Mouse (Mus musculus) limb, embryonic 12.5 days (tissue): ENCODE data around the gene Rnf185. TPM values are rescaled to one million over a fixed set of nuclear protein-coding genes. Genes with fewer than 3 reads are reported as not detected.

ENCODE experiments used
- ATAC-seq: fragments of 200-750 bp; cut with Nextera tagmentation; 2 replicates; pipeline ENCODE4 v1.8.0; 2017; ENCODE audit warnings: low read depth, moderate TSS enrichment; ENCODE audit not compliant: insufficient number of reproducible peaks, insufficient read depth, low FRiP score, low TSS enrichment
- H3K27ac ChIP-seq: fragments of 300-500 bp; sonication (generic); 2 replicates; pipeline ENCODE4 v1.5.1; 2016; ENCODE audit warnings: mild to moderate bottlenecking, moderate library complexity
- H3K27me3 ChIP-seq: fragments of 300-500 bp; sonication (generic); 2 replicates; pipeline ENCODE4 v1.6.1; 2016; ENCODE audit warnings: mild to moderate bottlenecking, moderate library complexity
- H3K36me3 ChIP-seq: fragments of 300-500 bp; sonication (generic); 2 replicates; pipeline ENCODE4 v1.6.1; 2016; ENCODE audit warnings: mild to moderate bottlenecking, moderate library complexity
- H3K4me1 ChIP-seq: fragments of 300-500 bp; sonication (generic); replicated peaks from 2 replicates; pipeline ENCODE4 v1.6.1; 2016
- H3K4me2 ChIP-seq: fragments of 300-500 bp; sonication (generic); 2 replicates; pipeline ENCODE4 v1.6.1; 2016; ENCODE audit warnings: mild to moderate bottlenecking, moderate library complexity
- H3K4me3 ChIP-seq: fragments of 300-500 bp; sonication (generic); replicated peaks from 2 replicates; pipeline ENCODE4 v1.5.1; 2016; ENCODE audit warnings: mild to moderate bottlenecking
- H3K9ac ChIP-seq: fragments of 300-500 bp; sonication (generic); replicated peaks from 2 replicates; pipeline ENCODE4 v1.6.1; 2016; ENCODE audit warnings: mild to moderate bottlenecking, moderate library complexity
- H3K9me3 ChIP-seq: fragments of 300-500 bp; sonication (generic); 2 replicates; pipeline ENCODE4 v1.6.1; 2016; ENCODE audit warnings: mild to moderate bottlenecking, moderate library complexity
- WGBS: fragments of 180-500 bp; shearing (Covaris S2); methylation state at CpG from one replicate; pipeline ENCODE4 v1.1.7; 2016; 5-methylcytosine and 5-hydroxymethylcytosine counted together
- polyA plus RNA-seq: library from polyadenylated mRNA; unstranded; fragments of >200 nt; fragmentation: Nextera tagmentation; extraction: Ambion mirVana; gene quantifications from 2 replicates; pipeline ENCODE4 v1.2.1, GENCODE M21; 2016

The Rnf185 gene
- polyA plus RNA-seq, 1 experiment from 2014 or later: 35.4 TPM

- Histone ChIP-seq H3K4me2 (no peak overlapping the region), H3K9me3 (no peaks in the 10 kb centered on the region), H3K9ac (no peak overlapping the region), H3K4me1 (peaks cover 18% of the 10 kb centered on the region; the same call in 1 of the 2 replicates), H3K27me3 (no peaks in the 10 kb centered on the region), H3K36me3 (peaks cover 3% of the 10 kb centered on the region; the same call in 1 of the 2 replicates), H3K27ac (no peak overlapping the region), H3K4me3 (no peak overlapping the region)
- 65% methylated on average over 5 of the region's 5 CpGs for WGBS
- no peak for ATAC-seq
Observed at GRCm38 (mm10) chr11:3394520-3394919, 57.6 kb downstream of the Rnf185 start.

GRCm38 (mm10) chr11:3392526-3392925 is 59.6 kb downstream of the Rnf185 start:
- Histone ChIP-seq H3K36me3 (peaks cover 3% of the 10 kb centered on the region; the same call in 1 of the 2 replicates), H3K4me1 (peaks cover 15% of the 10 kb centered on the region; the same call in 1 of the 2 replicates), H3K27ac (0 out of 2 replicates have a peak overlapping the region, but pooled peaks have one; percentile 42), H3K9me3 (no peaks in the 10 kb centered on the region), H3K4me2 (no peak overlapping the region), H3K9ac (no peak overlapping the region), H3K4me3 (no peak overlapping the region), H3K27me3 (no peaks in the 10 kb centered on the region)
- WGBS: 81% methylated on average over 8 of the region's 8 CpGs
- ATAC-seq: no peak

GRCm38 (mm10) chr11:3390789-3391188 is 61.4 kb downstream of the Rnf185 start:
- Histone ChIP-seq H3K27ac (no peak overlapping the region), H3K36me3 (peaks cover 3% of the 10 kb centered on the region; the same call in 1 of the 2 replicates), H3K4me1 (peaks cover 15% of the 10 kb centered on the region; the same call in 1 of the 2 replicates), H3K4me2 (no peak overlapping the region), H3K9me3 (no peaks in the 10 kb centered on the region), H3K27me3 (no peaks in the 10 kb centered on the region), H3K4me3 (no peak overlapping the region), H3K9ac (no peak overlapping the region)
- 83% methylated on average over 5 of the region's 5 CpGs for WGBS
- ATAC-seq: no peak

- Histone ChIP-seq H3K27ac (no peak overlapping the region), H3K9ac (no peak overlapping the region), H3K4me2 (no peak overlapping the region), H3K27me3 (no peaks in the 10 kb centered on the region), H3K9me3 (no peaks in the 10 kb centered on the region), H3K36me3 (peaks cover 3% of the 10 kb centered on the region; the same call in 1 of the 2 replicates), H3K4me1 (peaks cover 15% of the 10 kb centered on the region; the same call in 1 of the 2 replicates), H3K4me3 (no peak overlapping the region)
- 53% methylated on average over 5 of the region's 5 CpGs for WGBS
- no peak for ATAC-seq
Observed at GRCm38 (mm10) chr11:3389996-3390395, 62.2 kb downstream of the Rnf185 start.

- ATAC-seq: no peak
- Histone ChIP-seq H3K36me3 (peaks cover 14% of the 10 kb centered on the region), H3K4me3 (no peak overlapping the region), H3K9ac (no peak overlapping the region), H3K27me3 (no peaks in the 10 kb centered on the region), H3K4me2 (no peak overlapping the region), H3K27ac (no peak overlapping the region), H3K9me3 (0 out of 2 replicates have a peak, but pooled peaks cover 3% of the 10 kb centered on the region), H3K4me1 (peaks cover 2% of the 10 kb centered on the region; the same call in 1 of the 2 replicates)
- WGBS: 83% methylated on average over 6 of the region's 6 CpGs
Observed at GRCm38 (mm10) chr11:3387482-3388196, 64.5 kb downstream of the Rnf185 start.

- H3K9ac ChIP-seq: no peak overlapping the region
- WGBS: 26% methylated on average over 4 of the region's 4 CpGs
- H3K4me3 ChIP-seq: no peak overlapping the region
- no peak for ATAC-seq
- 0 out of 2 replicates have a peak, but pooled peaks cover 3% of the 10 kb centered on the region for H3K9me3 ChIP-seq
- H3K36me3 ChIP-seq: peaks cover 15% of the 10 kb centered on the region
- H3K27ac ChIP-seq: no peak overlapping the region
- H3K27me3 ChIP-seq: no peaks in the 10 kb centered on the region
- H3K4me2 ChIP-seq: no peak overlapping the region
- H3K4me1 ChIP-seq: no peaks in the 10 kb centered on the region
Observed at GRCm38 (mm10) chr11:3386941-3387368, 65.2 kb downstream of the Rnf185 start.

- no peak overlapping the region for H3K9ac ChIP-seq
- WGBS: 84% methylated on average over 5 of the region's 5 CpGs
Observed at GRCm38 (mm10) chr11:3382602-3383594, 69.3 kb downstream of the Rnf185 start.

GRCm38 (mm10) chr11:3381148-3381814 is 70.9 kb downstream of the Rnf185 start:
- no peaks in the 10 kb centered on the region for H3K27me3 ChIP-seq
- 0 out of 2 replicates have a peak, but pooled peaks cover 3% of the 10 kb centered on the region for H3K9me3 ChIP-seq
- H3K27ac ChIP-seq: no peak overlapping the region
- H3K36me3 ChIP-seq: peaks cover 19% of the 10 kb centered on the region
- H3K4me1 ChIP-seq: no peaks in the 10 kb centered on the region
- no peak for ATAC-seq
- H3K4me3 ChIP-seq: no peak overlapping the region
- H3K9ac ChIP-seq: no peak overlapping the region
- no peak overlapping the region for H3K4me2 ChIP-seq
- WGBS: 92% methylated on average over 6 of the region's 6 CpGs

More at GRCm38 (mm10) chr11:3382602-3383594, 69.3 kb downstream of the Rnf185 start:
- no peaks in the 10 kb centered on the region for H3K27me3 ChIP-seq
- H3K4me2 ChIP-seq: no peak overlapping the region
- H3K36me3 ChIP-seq: peaks cover 19% of the 10 kb centered on the region
- no peak overlapping the region for H3K27ac ChIP-seq
- 0 out of 2 replicates have a peak, but pooled peaks cover 3% of the 10 kb centered on the region for H3K9me3 ChIP-seq
- H3K4me1 ChIP-seq: no peaks in the 10 kb centered on the region
- no peak overlapping the region for H3K4me3 ChIP-seq
- ATAC-seq: no peak

- Histone ChIP-seq H3K27ac (no peak overlapping the region), H3K36me3 (peaks cover 19% of the 10 kb centered on the region), H3K9ac (no peak overlapping the region), H3K4me1 (peaks cover 10% of the 10 kb centered on the region), H3K4me3 (no peak overlapping the region), H3K4me2 (no peak overlapping the region), H3K27me3 (no peaks in the 10 kb centered on the region), H3K9me3 (0 out of 2 replicates have a peak, but pooled peaks cover 3% of the 10 kb centered on the region)
- no peak for ATAC-seq
- WGBS: 88% methylated on average over 4 of the region's 4 CpGs
Observed at GRCm38 (mm10) chr11:3379427-3379826, 72.7 kb downstream of the Rnf185 start.

- H3K4me3 ChIP-seq: no peak overlapping the region
- 0 out of 2 replicates have a peak overlapping the region, but pooled peaks have one; percentile 24 for H3K9ac ChIP-seq
- WGBS: 28% methylated on average over 12 of the region's 12 CpGs
- H3K4me1 ChIP-seq: peaks cover 41% of the 10 kb centered on the region
- ATAC-seq: no peak
- H3K27ac ChIP-seq: peak overlapping the region; percentile 83
- no peaks in the 10 kb centered on the region for H3K36me3 ChIP-seq
- no peaks in the 10 kb centered on the region for H3K9me3 ChIP-seq
- H3K27me3 ChIP-seq: no peaks in the 10 kb centered on the region
- H3K4me2 ChIP-seq: peak overlapping the region; percentile 42
Observed at GRCm38 (mm10) chr11:3374741-3375140, 77.4 kb downstream of the Rnf185 start.
